Mouse (Mus musculus) olfactory bulb, adult 2 months (tissue): ENCODE data around the gene Samd13. TPM values are rescaled to one million over a fixed set of nuclear protein-coding genes. Genes with fewer than 3 reads are reported as not detected.

Experiments used
- H3K27ac ChIP-seq: fragments of 200-500 bp; 2 replicates; pipeline ENCODE4 v1.5.1; 2012; ENCODE audit warnings: low read depth, low read length; ENCODE audit not compliant: insufficient read depth
- H3K4me1 ChIP-seq: fragments of 200-500 bp; 2 replicates; pipeline ENCODE4 v1.6.1; 2012; ENCODE audit warnings: low read length; ENCODE audit not compliant: control insufficient read depth, insufficient read depth
- H3K4me3 ChIP-seq: fragments of 200-500 bp; 2 replicates; pipeline ENCODE4 v1.5.1; 2012; ENCODE audit warnings: mild to moderate bottlenecking, low read depth, low read length, moderate library complexity; ENCODE audit not compliant: insufficient read depth
- CTCF ChIP-seq: fragments of 200-500 bp; IDR thresholded peaks from 2 replicates; pipeline ENCODE4 v1.5.1; 2012; ENCODE audit warnings: low read depth, mild to moderate bottlenecking, low read length, moderate library complexity; ENCODE audit not compliant: insufficient read depth
- POLR2A ChIP-seq: fragments of 200-500 bp; IDR thresholded peaks from 2 replicates; pipeline ENCODE4 v1.6.1; 2012; ENCODE audit warnings: mild to moderate bottlenecking, low read depth, low read length, moderate library complexity; ENCODE audit not compliant: insufficient read depth
- WGBS: fragments of 180-500 bp; shearing (Covaris S2); methylation state at CpG from one replicate; pipeline ENCODE4 v1.1.7; 2018; 5-methylcytosine and 5-hydroxymethylcytosine counted together
- polyA plus RNA-seq: library from polyadenylated mRNA; stranded (reverse); fragments of >200 nt; gene quantifications from 2 replicates; pipeline ENCODE4 v1.2.4, GENCODE M21; 2012; ENCODE audit warnings: low replicate concordance; ENCODE audit not compliant: missing spikeins, insufficient read depth, insufficient read length

The Samd13 gene
- polyA plus RNA-seq, 1 experiment, result not detected

- Histone ChIP-seq H3K4me3 (no peak overlapping the region), H3K4me1 (peaks cover 2% of the 10 kb centered on the region; the same call in 1 of the 2 replicates), H3K27ac (no peak overlapping the region)
- 63% methylated on average over 4 of the region's 4 CpGs for WGBS
- TF ChIP-seq POLR2A (no peak), CTCF (no peak)
Observed at GRCm38 (mm10) chr3:146611821-146612220, 73.6 kb downstream of the Samd13 start.

- H3K27ac ChIP-seq, result no peak overlapping the region
- no peak for TF ChIP-seq CTCF
- no peak for TF ChIP-seq POLR2A
- 56% methylated on average over 4 of the region's 4 CpGs for WGBS
- no peak overlapping the region for H3K4me3 ChIP-seq
- H3K4me1 ChIP-seq, result peaks cover 2% of the 10 kb centered on the region; the same call in 1 of the 2 replicates
Observed at GRCm38 (mm10) chr3:146611261-146611660, 74.1 kb downstream of the Samd13 start.

GRCm38 (mm10) chr3:146610322-146610721 lies 75.1 kb downstream of the Samd13 start:
- WGBS, result 46% methylated on average over 10 of the region's 10 CpGs
- Histone ChIP-seq H3K27ac (no peak overlapping the region), H3K4me1 (peaks cover 2% of the 10 kb centered on the region; the same call in 1 of the 2 replicates), H3K4me3 (no peak overlapping the region)
- TF ChIP-seq CTCF (no peak), POLR2A (no peak)

- WGBS, result 11% methylated on average over 1 of the region's 1 CpGs
- H3K4me3 ChIP-seq, result no peak overlapping the region
- H3K4me1 ChIP-seq, result peaks cover 2% of the 10 kb centered on the region; the same call in 1 of the 2 replicates
- H3K27ac ChIP-seq, result no peak overlapping the region
- TF ChIP-seq CTCF (no peak), POLR2A (no peak)
Observed at GRCm38 (mm10) chr3:146607368-146607767, 78.0 kb downstream of the Samd13 start.

- Histone ChIP-seq H3K4me3 (no peak overlapping the region), H3K4me1 (0 out of 2 replicates have a peak, but pooled peaks cover 2% of the 10 kb centered on the region), H3K27ac (no peak overlapping the region)
- WGBS, result 86% methylated on average over 9 of the region's 9 CpGs
- TF ChIP-seq CTCF, result no peak
- TF ChIP-seq POLR2A, result no peak
Observed at GRCm38 (mm10) chr3:146604647-146605046, 80.7 kb downstream of the Samd13 start.

GRCm38 (mm10) chr3:146602531-146602930 lies 82.9 kb downstream of the Samd13 start:
- no peak for TF ChIP-seq POLR2A
- no peak for TF ChIP-seq CTCF
- no peak overlapping the region for H3K4me3 ChIP-seq
- H3K27ac ChIP-seq, result no peak overlapping the region
- 95% methylated on average over 3 of the region's 3 CpGs for WGBS
- no peaks in the 10 kb centered on the region for H3K4me1 ChIP-seq

GRCm38 (mm10) chr3:146601205-146601604 lies 84.2 kb downstream of the Samd13 start:
- H3K4me1 ChIP-seq, result no peaks in the 10 kb centered on the region
- no peak overlapping the region for H3K27ac ChIP-seq
- 82% methylated on average over 2 of the region's 2 CpGs for WGBS
- TF ChIP-seq POLR2A, result no peak
- no peak for TF ChIP-seq CTCF
- no peak overlapping the region for H3K4me3 ChIP-seq

- no peak for TF ChIP-seq CTCF
- TF ChIP-seq POLR2A, result no peak
- Histone ChIP-seq H3K4me3 (no peak overlapping the region), H3K4me1 (no peaks in the 10 kb centered on the region), H3K27ac (no peak overlapping the region)
- 91% methylated on average over 6 of the region's 6 CpGs for WGBS
Observed at GRCm38 (mm10) chr3:146599198-146599900, 86.0 kb downstream of the Samd13 start.

- Histone ChIP-seq H3K4me1 (no peaks in the 10 kb centered on the region), H3K27ac (no peak overlapping the region), H3K4me3 (no peak overlapping the region)
- WGBS, result 87% methylated on average over 6 of the region's 6 CpGs
- TF ChIP-seq POLR2A (no peak), CTCF (no peak)
Observed at GRCm38 (mm10) chr3:146598411-146598810, 87.0 kb downstream of the Samd13 start.
